Mouse (Mus musculus): ENCODE measurements around the gene Gna11. TPM values are rescaled to one million over a fixed set of nuclear protein-coding genes. Genes with fewer than 3 reads are reported as not detected.

Gna11 gene
- total and polyA plus RNA-seq, 2 experiments from 2014 or later = 114 to 126 TPM

- DNase-seq (no peak), ATAC-seq (no peak)
- Histone ChIP-seq H3K4me3 (ENCODE audit: low read depth, low read length) (peak overlapping the region; percentile 81; the same call in 1 of the 2 replicates), H3K36me3 (ENCODE audit: insufficient read depth) (peaks cover 5% of the 10 kb centered on the region; the same call in 1 of the 2 replicates), H3K9me3 (ENCODE audit: low read length) (no peaks in the 10 kb centered on the region), H3K27ac (ENCODE audit: low read depth, low read length) (no peak overlapping the region), H3K27me3 (ENCODE audit: insufficient read depth, low read length) (no peaks in the 10 kb centered on the region), H3K4me2 (ENCODE audit: low read depth) (peak overlapping the region; percentile 51), H3K9ac (0 out of 2 replicates have a peak overlapping the region, but pooled peaks have one; percentile 91), H3K4me1 (ENCODE audit: insufficient read depth) (peaks cover 14% of the 10 kb centered on the region)
- WGBS = 84% methylated on average over 17 of the region's 17 CpGs
- TF ChIP-seq CTCF (IDR thresholded peaks at IDR 0.05; ENCODE audit: low read depth) = no peak
Observed at GRCm38 (mm10) chr10:81497401-81498270, 47.4 kb downstream of the Gna11 start.

- Histone ChIP-seq H3K4me1 (ENCODE audit: insufficient read depth) (peaks cover 14% of the 10 kb centered on the region), H3K4me3 (ENCODE audit: low read depth, low read length) (peak overlapping the region; percentile 81), H3K27me3 (ENCODE audit: insufficient read depth, low read length) (no peaks in the 10 kb centered on the region), H3K36me3 (ENCODE audit: insufficient read depth) (peaks cover 11% of the 10 kb centered on the region), H3K27ac (ENCODE audit: low read depth, low read length) (peak overlapping the region; percentile 66), H3K9ac (peak overlapping the region; percentile 91), H3K9me3 (ENCODE audit: low read length) (no peaks in the 10 kb centered on the region), H3K4me2 (ENCODE audit: low read depth) (peak overlapping the region; percentile 51)
- no peak for TF ChIP-seq CTCF (IDR thresholded peaks at IDR 0.05; ENCODE audit: low read depth)
- DNase-seq = no peak
- ATAC-seq = no peak
- 28% methylated on average over 4 of the region's 4 CpGs for WGBS
Observed at GRCm38 (mm10) chr10:81496969-81497368, 48.0 kb downstream of the Gna11 start.

GRCm38 (mm10) chr10:81496264-81496901 lies 48.6 kb downstream of the Gna11 start, which contains the start of gene Ncln:
Ncln (minus strand) TSS chr10:81496392.
- Histone ChIP-seq H3K36me3 (ENCODE audit: insufficient read depth) (peaks cover 17% of the 10 kb centered on the region), H3K9me3 (ENCODE audit: low read length) (no peaks in the 10 kb centered on the region), H3K4me2 (ENCODE audit: low read depth) (peak within 1 kb of the TSS; percentile 94), H3K27me3 (ENCODE audit: insufficient read depth, low read length) (no peaks in the 10 kb centered on the region), H3K27ac (ENCODE audit: low read depth, low read length) (peak within 1 kb of the TSS; percentile 85), H3K9ac (peak within 1 kb of the TSS; percentile 91), H3K4me1 (ENCODE audit: insufficient read depth) (peaks cover 14% of the 10 kb centered on the region), H3K4me3 (ENCODE audit: low read depth, low read length) (peak within 1 kb of the TSS; percentile 81)
- 0 out of 2 replicates have a peak, but pooled peaks have one; percentile 0 for TF ChIP-seq CTCF (IDR thresholded peaks at IDR 0.05; ENCODE audit: low read depth)
- peak; percentile 98 for ATAC-seq
- peak; percentile 99 for DNase-seq
- WGBS = under 1% methylated on average over 45 of the region's 45 CpGs

- Histone ChIP-seq H3K4me2 (ENCODE audit: low read depth) (peak overlapping the region; percentile 94), H3K4me1 (ENCODE audit: insufficient read depth) (peaks cover 14% of the 10 kb centered on the region), H3K9ac (peak overlapping the region; percentile 91), H3K4me3 (ENCODE audit: low read depth, low read length) (peak overlapping the region; percentile 81), H3K27me3 (ENCODE audit: insufficient read depth, low read length) (no peaks in the 10 kb centered on the region), H3K27ac (ENCODE audit: low read depth, low read length) (peak overlapping the region; percentile 85), H3K9me3 (ENCODE audit: low read length) (no peaks in the 10 kb centered on the region), H3K36me3 (ENCODE audit: insufficient read depth) (peaks cover 24% of the 10 kb centered on the region)
- TF ChIP-seq CTCF (IDR thresholded peaks at IDR 0.05; ENCODE audit: low read depth) = no peak
- DNase-seq (no peak), ATAC-seq (peak; percentile 43)
- WGBS = 2% methylated on average over 41 of the region's 41 CpGs
Observed at GRCm38 (mm10) chr10:81495616-81496263, 49.2 kb downstream of the Gna11 start.

- 73% methylated on average over 6 of the region's 6 CpGs for WGBS
- H3K4me3 ChIP-seq (ENCODE audit: low read depth, low read length) = peak overlapping the region; percentile 81
- no peak for DNase-seq
- no peak for ATAC-seq
- peaks cover 29% of the 10 kb centered on the region for H3K36me3 ChIP-seq (ENCODE audit: insufficient read depth)
- peak overlapping the region; percentile 91 for H3K9ac ChIP-seq
- H3K4me2 ChIP-seq (ENCODE audit: low read depth) = peak overlapping the region; percentile 94
- H3K27ac ChIP-seq (ENCODE audit: low read depth, low read length) = no peak overlapping the region
- H3K27me3 ChIP-seq (ENCODE audit: insufficient read depth, low read length) = no peaks in the 10 kb centered on the region
- TF ChIP-seq CTCF (IDR thresholded peaks at IDR 0.05; ENCODE audit: low read depth) = no peak
- peaks cover 14% of the 10 kb centered on the region for H3K4me1 ChIP-seq (ENCODE audit: insufficient read depth)
- H3K9me3 ChIP-seq (ENCODE audit: low read length) = no peaks in the 10 kb centered on the region
Observed at GRCm38 (mm10) chr10:81495151-81495550, 49.8 kb downstream of the Gna11 start.

GRCm38 (mm10) chr10:81494260-81495041 lies 50.5 kb downstream of the Gna11 start:
- peaks cover 36% of the 10 kb centered on the region for H3K36me3 ChIP-seq (ENCODE audit: insufficient read depth)
- H3K9ac ChIP-seq = no peak overlapping the region
- peak overlapping the region; percentile 94; the same call in 1 of the 2 replicates for H3K4me2 ChIP-seq (ENCODE audit: low read depth)
- no peak for ATAC-seq
- H3K9me3 ChIP-seq (ENCODE audit: low read length) = no peaks in the 10 kb centered on the region
- DNase-seq = no peak
- H3K4me3 ChIP-seq (ENCODE audit: low read depth, low read length) = no peak overlapping the region
- 88% methylated on average over 11 of the region's 11 CpGs for whole genome bisulfite sequencing
- no peaks in the 10 kb centered on the region for H3K27me3 ChIP-seq (ENCODE audit: insufficient read depth, low read length)
- peaks cover 14% of the 10 kb centered on the region for H3K4me1 ChIP-seq (ENCODE audit: insufficient read depth)
- TF ChIP-seq CTCF (IDR thresholded peaks at IDR 0.05; ENCODE audit: low read depth) = no peak
- H3K27ac ChIP-seq (ENCODE audit: low read depth, low read length) = no peak overlapping the region

Data from forebrain, postnatal 0 days (tissue).